Mouse (Mus musculus): ENCODE results near the gene Gm48552. TPM values are rescaled to one million over a fixed set of nuclear protein-coding genes. Genes with fewer than 3 reads are reported as not detected.

The Gm48552 gene
- polyA plus RNA-seq, 1 experiment from 2014 or later: 0.36 TPM

DNA sequence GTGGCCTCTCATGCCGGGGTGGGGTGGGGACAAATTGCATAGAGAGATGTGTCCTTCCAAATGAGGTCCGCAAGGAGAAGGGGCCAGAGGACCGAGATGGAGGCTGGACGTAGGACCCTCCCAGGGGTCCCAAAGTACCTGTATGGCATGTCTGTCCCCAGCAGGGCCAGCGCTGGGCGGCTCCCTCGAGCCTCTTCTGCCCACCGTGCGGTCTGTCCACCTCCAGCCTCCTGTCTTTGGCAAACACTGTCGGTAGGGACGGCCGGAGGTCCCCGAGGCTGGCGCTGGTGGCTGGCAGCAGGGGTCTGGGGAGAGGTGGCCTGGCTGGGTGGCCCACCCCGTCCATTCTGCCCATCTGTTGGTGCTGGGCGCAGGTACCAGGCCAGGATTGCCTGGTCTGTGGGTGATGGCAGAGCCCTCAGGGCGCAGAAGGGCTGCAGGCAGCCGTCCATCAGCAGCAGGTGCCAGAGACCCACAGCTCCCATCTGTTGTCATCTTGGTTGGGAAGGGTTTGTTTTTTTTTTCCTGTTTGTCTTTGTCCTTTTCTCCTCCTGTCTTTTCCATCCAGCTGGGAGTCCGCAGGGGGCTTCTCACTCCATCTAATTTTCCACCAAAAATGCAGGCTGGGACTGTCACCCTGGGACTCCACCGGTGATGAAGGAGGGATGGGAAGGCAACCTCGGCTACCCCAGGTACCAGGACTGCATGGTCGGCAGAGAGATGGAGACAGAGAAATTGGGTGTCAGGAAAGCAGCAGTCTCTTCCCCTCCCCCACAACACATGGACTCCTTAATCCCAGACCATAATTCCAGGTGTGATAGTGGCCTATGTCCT lies 11.8 kb downstream of the Gm48552 start:
- Histone ChIP-seq H3K4me3 (ENCODE audit: low read depth, low read length) (no peak overlapping the region), H3K9ac (ENCODE audit: low read length) (no peak overlapping the region), H3K4me1 (replicated peaks; ENCODE audit: control insufficient read depth, insufficient read depth) (peaks cover 8% of the 10 kb centered on the region), H3K27ac (replicated peaks) (no peak overlapping the region; the same call in 1 of the 2 replicates), H3K9me3 (ENCODE audit: control insufficient read depth, low read length) (no peaks in the 10 kb centered on the region), H3K4me2 (replicated peaks; ENCODE audit: low read depth) (no peak overlapping the region), H3K27me3 (ENCODE audit: control insufficient read depth, insufficient read depth, low read length) (no peaks in the 10 kb centered on the region), H3K36me3 (ENCODE audit: control insufficient read depth, insufficient read depth, low read length) (peaks cover 30% of the 10 kb centered on the region)
- DNase-seq (ENCODE audit: low spot score) (no peak), ATAC-seq (ENCODE audit: low FRiP score, low TSS enrichment) (no peak)
- TF ChIP-seq EP300 (optimal IDR thresholded peaks at IDR 0.05) (no peak), CTCF (IDR thresholded peaks at IDR 0.05; ENCODE audit: low read depth) (no peak)
- WGBS: 70% methylated on average over 22 of the region's 22 CpGs

DNA sequence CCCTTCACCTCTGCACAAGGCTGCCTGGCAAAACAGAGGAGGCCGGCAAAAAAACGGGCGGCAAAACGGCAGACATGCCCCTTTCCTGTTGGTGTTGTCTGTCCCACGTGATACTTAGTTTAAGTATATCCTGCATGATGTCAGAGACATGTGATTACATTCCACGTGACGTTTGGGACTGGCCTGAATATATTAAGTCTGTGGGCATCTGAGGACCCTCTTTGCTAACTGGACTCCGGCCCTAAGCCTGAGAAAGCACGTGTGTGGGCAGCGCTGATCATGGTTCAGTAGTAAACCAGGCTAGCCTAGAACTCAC lies 12.4 kb downstream of the Gm48552 start:
- 44% methylated on average over 10 of the region's 10 CpGs for whole genome bisulfite sequencing
- ATAC-seq (ENCODE audit: low FRiP score, low TSS enrichment): peak; percentile 18

DNA sequence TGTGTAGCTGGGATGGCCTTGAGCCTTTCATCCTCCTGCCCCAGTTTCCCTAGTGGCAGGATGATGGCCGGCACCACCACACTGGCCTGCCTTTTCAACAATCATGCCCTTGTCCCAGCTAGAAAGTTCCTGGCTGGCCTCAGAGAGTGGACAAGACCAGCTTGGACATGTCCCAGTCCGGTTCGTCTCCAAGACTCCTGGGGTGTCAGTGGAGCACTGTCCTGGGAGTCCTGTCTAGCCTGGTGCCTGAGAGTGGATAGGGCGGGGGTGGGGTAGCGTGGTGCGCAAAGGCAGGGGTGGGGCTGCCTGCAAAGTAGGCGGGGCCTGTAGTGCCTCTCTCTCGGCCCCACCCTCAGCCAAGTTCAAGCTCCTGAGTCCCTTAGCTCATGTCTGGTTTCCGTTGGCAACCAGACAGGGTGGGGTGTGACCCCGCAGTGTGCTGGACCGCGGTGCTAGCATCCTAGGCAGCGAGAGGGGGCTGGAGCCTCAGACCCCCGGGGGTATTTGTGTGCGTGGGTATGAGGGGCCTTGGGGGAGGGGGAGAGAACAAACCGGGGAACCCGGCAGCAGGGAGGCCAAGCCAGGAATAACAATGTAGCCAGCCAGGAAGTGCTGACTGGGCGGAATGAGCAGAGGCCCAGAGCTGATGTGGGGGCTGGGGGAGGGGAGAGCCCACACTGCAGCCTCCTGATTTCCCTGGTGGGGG lies 12.9 kb downstream of the Gm48552 start:
- H3K36me3 ChIP-seq (ENCODE audit: control insufficient read depth, insufficient read depth, low read length): peaks cover 39% of the 10 kb centered on the region

More for the DNA sequence above, 12.4 kb downstream of the Gm48552 start:
- Histone ChIP-seq H3K4me3 (ENCODE audit: low read depth, low read length) (no peak overlapping the region), H3K9ac (ENCODE audit: low read length) (no peak overlapping the region), H3K36me3 (ENCODE audit: control insufficient read depth, insufficient read depth, low read length) (peaks cover 34% of the 10 kb centered on the region), H3K27ac (replicated peaks) (peak overlapping the region; percentile 83), H3K4me1 (replicated peaks; ENCODE audit: control insufficient read depth, insufficient read depth) (peaks cover 8% of the 10 kb centered on the region), H3K27me3 (ENCODE audit: control insufficient read depth, insufficient read depth, low read length) (no peaks in the 10 kb centered on the region), H3K9me3 (ENCODE audit: control insufficient read depth, low read length) (no peaks in the 10 kb centered on the region), H3K4me2 (replicated peaks; ENCODE audit: low read depth) (no peak overlapping the region)
- TF ChIP-seq EP300 (optimal IDR thresholded peaks at IDR 0.05) (no peak), CTCF (IDR thresholded peaks at IDR 0.05; ENCODE audit: low read depth) (no peak)
- DNase-seq (ENCODE audit: low spot score): no peak

DNA sequence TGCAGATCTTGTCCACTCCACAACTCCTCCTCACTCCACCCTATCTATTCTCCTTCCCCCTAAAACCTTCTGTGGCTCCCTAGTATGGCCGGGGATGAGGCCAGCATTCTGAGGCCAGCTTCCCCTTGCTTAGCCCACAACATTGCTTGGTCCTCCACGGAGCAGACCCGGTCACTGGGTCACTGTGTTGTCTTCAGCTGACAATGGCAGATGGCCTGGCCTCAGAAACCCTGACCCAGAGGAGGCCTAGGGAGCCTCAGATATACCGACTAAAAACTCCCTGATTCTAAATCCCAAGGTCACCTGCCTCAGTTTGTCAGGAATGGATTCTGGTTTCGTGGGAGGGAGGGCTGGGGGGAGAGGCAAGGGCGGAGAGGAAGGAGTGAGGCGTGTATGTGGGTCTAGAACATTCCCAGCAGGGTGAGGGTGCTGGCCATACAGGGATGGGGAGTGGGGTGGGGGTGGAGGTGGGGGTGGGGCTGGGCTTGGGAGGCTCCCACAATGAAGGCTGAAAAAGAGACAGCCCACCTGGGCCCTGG lies 13.5 kb downstream of the Gm48552 start:
- WGBS: 26% methylated on average over 7 of the region's 7 CpGs
- H3K27ac ChIP-seq (replicated peaks): peak overlapping the region; percentile 83
- TF ChIP-seq CTCF (IDR thresholded peaks at IDR 0.05; ENCODE audit: low read depth): no peak
- TF ChIP-seq EP300 (optimal IDR thresholded peaks at IDR 0.05): no peak
- peaks cover 8% of the 10 kb centered on the region for H3K4me1 ChIP-seq (replicated peaks; ENCODE audit: control insufficient read depth, insufficient read depth)
- peak overlapping the region; percentile 17; the same call in 1 of the 2 replicates for H3K4me2 ChIP-seq (replicated peaks; ENCODE audit: low read depth)
- H3K9ac ChIP-seq (ENCODE audit: low read length): 0 out of 2 replicates have a peak overlapping the region, but pooled peaks have one; percentile 8
- H3K9me3 ChIP-seq (ENCODE audit: control insufficient read depth, low read length): no peaks in the 10 kb centered on the region
- H3K4me3 ChIP-seq (ENCODE audit: low read depth, low read length): no peak overlapping the region
- H3K36me3 ChIP-seq (ENCODE audit: control insufficient read depth, insufficient read depth, low read length): peaks cover 43% of the 10 kb centered on the region
- H3K27me3 ChIP-seq (ENCODE audit: control insufficient read depth, insufficient read depth, low read length): no peaks in the 10 kb centered on the region
- no peak for DNase-seq (ENCODE audit: low spot score)
- no peak for ATAC-seq (ENCODE audit: low FRiP score, low TSS enrichment)

More for the DNA sequence above, 12.9 kb downstream of the Gm48552 start:
- ATAC-seq (ENCODE audit: low FRiP score, low TSS enrichment) (peak; percentile 82), DNase-seq (ENCODE audit: low spot score) (peak; percentile 84)
- peak overlapping the region; percentile 83 for H3K27ac ChIP-seq (replicated peaks)
- H3K4me3 ChIP-seq (ENCODE audit: low read depth, low read length): peak overlapping the region; percentile 2; the same call in 1 of the 2 replicates
- no peak overlapping the region for H3K9ac ChIP-seq (ENCODE audit: low read length)
- H3K4me2 ChIP-seq (replicated peaks; ENCODE audit: low read depth): peak overlapping the region; percentile 17; the same call in 1 of the 2 replicates
- 10% methylated on average over 18 of the region's 18 CpGs for WGBS
- TF ChIP-seq CTCF (IDR thresholded peaks at IDR 0.05; ENCODE audit: low read depth) (no peak; the same call in 1 of the 2 replicates), EP300 (optimal IDR thresholded peaks at IDR 0.05) (no peak)
- H3K27me3 ChIP-seq (ENCODE audit: control insufficient read depth, insufficient read depth, low read length): no peaks in the 10 kb centered on the region
- H3K9me3 ChIP-seq (ENCODE audit: control insufficient read depth, low read length): no peaks in the 10 kb centered on the region
- H3K4me1 ChIP-seq (replicated peaks; ENCODE audit: control insufficient read depth, insufficient read depth): peaks cover 8% of the 10 kb centered on the region

DNA sequence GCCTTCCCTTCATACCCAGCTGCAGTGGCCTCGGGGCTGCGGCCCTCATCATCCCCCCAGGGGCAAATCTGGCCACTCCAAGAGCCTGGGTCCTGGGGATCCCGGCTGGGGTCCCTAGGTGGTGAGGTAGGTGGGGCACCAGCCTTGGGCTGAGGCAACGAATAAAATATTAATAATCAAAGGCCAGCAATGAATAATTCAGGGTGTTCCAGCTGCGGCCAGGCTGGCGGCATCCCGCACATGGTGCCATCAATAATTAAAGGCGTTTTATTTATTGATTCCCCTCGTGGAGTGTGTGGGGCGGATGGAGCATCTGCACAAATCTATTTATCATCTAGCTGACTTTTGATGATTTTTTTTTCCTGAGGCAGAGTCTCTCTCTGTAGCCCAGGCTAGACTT lies 14.7 kb downstream of the Gm48552 start:
- TF ChIP-seq EP300 (optimal IDR thresholded peaks at IDR 0.05) (no peak), CTCF (IDR thresholded peaks at IDR 0.05; ENCODE audit: low read depth) (no peak)
- H3K4me2 ChIP-seq (replicated peaks; ENCODE audit: low read depth): no peak overlapping the region
- WGBS: 62% methylated on average over 10 of the region's 10 CpGs
- no peaks in the 10 kb centered on the region for H3K27me3 ChIP-seq (ENCODE audit: control insufficient read depth, insufficient read depth, low read length)
- H3K4me1 ChIP-seq (replicated peaks; ENCODE audit: control insufficient read depth, insufficient read depth): peaks cover 12% of the 10 kb centered on the region
- H3K4me3 ChIP-seq (ENCODE audit: low read depth, low read length): no peak overlapping the region
- ATAC-seq (ENCODE audit: low FRiP score, low TSS enrichment): no peak
- peaks cover 45% of the 10 kb centered on the region for H3K36me3 ChIP-seq (ENCODE audit: control insufficient read depth, insufficient read depth, low read length)
- DNase-seq (ENCODE audit: low spot score): no peak
- H3K9me3 ChIP-seq (ENCODE audit: control insufficient read depth, low read length): no peaks in the 10 kb centered on the region
- H3K9ac ChIP-seq (ENCODE audit: low read length): no peak overlapping the region
- H3K27ac ChIP-seq (replicated peaks): peak overlapping the region; percentile 83
